Mouse (Mus musculus): ENCODE measurements around the gene Nr4a3. TPM values are rescaled to one million over a fixed set of nuclear protein-coding genes. Genes with fewer than 3 reads are reported as not detected.

Nr4a3 gene
- polyA plus RNA-seq, 1 experiment from 2014 or later = not detected

- peaks cover 12% of the 10 kb centered on the region for H3K27me3 ChIP-seq
- peak overlapping the region; percentile 85; the same call in 1 of the 2 replicates for H3K27ac ChIP-seq
- DNase-seq = no peak
- H3K4me1 ChIP-seq (replicated peaks) = peaks cover 26% of the 10 kb centered on the region
- 0 out of 2 replicates have a peak, but pooled peaks cover 3% of the 10 kb centered on the region for H3K36me3 ChIP-seq
- 1% methylated on average over 9 of the region's 9 CpGs for WGBS (ENCODE audit: insufficient replicate concordance)
- H3K4me3 ChIP-seq (replicated peaks) = peak overlapping the region; percentile 92
- H3K9ac ChIP-seq = peak overlapping the region; percentile 95
- peak; percentile 89 for ATAC-seq (ENCODE audit: low read depth)
- peak overlapping the region; percentile 79 for H3K4me2 ChIP-seq
- no peaks in the 10 kb centered on the region for H3K9me3 ChIP-seq (replicated peaks)
Measured at GRCm38 (mm10) chr4:48124416-48124772, 79.4 kb downstream of the Nr4a3 start.

- Histone ChIP-seq H3K4me1 (replicated peaks) (peaks cover 26% of the 10 kb centered on the region), H3K4me3 (replicated peaks) (peak within 1 kb of the TSS; percentile 92), H3K9me3 (replicated peaks) (no peaks in the 10 kb centered on the region), H3K36me3 (peaks cover 3% of the 10 kb centered on the region; the same call in 1 of the 2 replicates), H3K27me3 (peaks cover 12% of the 10 kb centered on the region), H3K4me2 (peak within 1 kb of the TSS; percentile 79), H3K27ac (peak within 1 kb of the TSS; percentile 85), H3K9ac (peak within 1 kb of the TSS; percentile 95)
- ATAC-seq (ENCODE audit: low read depth) (peak; percentile 99), DNase-seq (peak; percentile 83)
- WGBS (ENCODE audit: insufficient replicate concordance) = under 1% methylated on average over 58 of the region's 58 CpGs
Measured at GRCm38 (mm10) chr4:48124773-48125469, 80.0 kb downstream of the Nr4a3 start, which contains the start of gene Stx17. Stx17 (plus strand) TSS chr4:48124915.

- 68% methylated on average over 6 of the region's 6 CpGs for whole genome bisulfite sequencing (ENCODE audit: insufficient replicate concordance)
- Histone ChIP-seq H3K36me3 (peaks cover 31% of the 10 kb centered on the region), H3K4me3 (replicated peaks) (no peak overlapping the region), H3K9ac (no peak overlapping the region), H3K4me1 (replicated peaks) (peaks cover 19% of the 10 kb centered on the region), H3K9me3 (replicated peaks) (no peaks in the 10 kb centered on the region), H3K27me3 (no peaks in the 10 kb centered on the region), H3K4me2 (no peak overlapping the region), H3K27ac (no peak overlapping the region)
- ATAC-seq (ENCODE audit: low read depth) (no peak), DNase-seq (no peak)
Measured at GRCm38 (mm10) chr4:48130314-48130713, 85.4 kb downstream of the Nr4a3 start.

- H3K4me1 ChIP-seq (replicated peaks) = peaks cover 6% of the 10 kb centered on the region
- 83% methylated on average over 9 of the region's 9 CpGs for whole genome bisulfite sequencing (ENCODE audit: insufficient replicate concordance)
- no peaks in the 10 kb centered on the region for H3K27me3 ChIP-seq
- H3K4me3 ChIP-seq (replicated peaks) = no peak overlapping the region
- no peak for ATAC-seq (ENCODE audit: low read depth)
- DNase-seq = no peak
- no peak overlapping the region for H3K4me2 ChIP-seq
- H3K9me3 ChIP-seq (replicated peaks) = no peaks in the 10 kb centered on the region
- no peak overlapping the region for H3K27ac ChIP-seq
- H3K36me3 ChIP-seq = peaks cover 34% of the 10 kb centered on the region
- H3K9ac ChIP-seq = no peak overlapping the region
Measured at GRCm38 (mm10) chr4:48131606-48132005, 86.7 kb downstream of the Nr4a3 start.

GRCm38 (mm10) chr4:48132721-48133120 is 87.8 kb downstream of the Nr4a3 start:
- WGBS (ENCODE audit: insufficient replicate concordance) = 80% methylated on average over 3 of the region's 3 CpGs
- no peaks in the 10 kb centered on the region for H3K27me3 ChIP-seq
- DNase-seq = no peak
- peaks cover 34% of the 10 kb centered on the region for H3K36me3 ChIP-seq
- H3K9ac ChIP-seq = no peak overlapping the region
- no peak overlapping the region for H3K27ac ChIP-seq
- no peak overlapping the region for H3K4me3 ChIP-seq (replicated peaks)
- ATAC-seq (ENCODE audit: low read depth) = no peak
- no peak overlapping the region for H3K4me2 ChIP-seq
- no peaks in the 10 kb centered on the region for H3K4me1 ChIP-seq (replicated peaks)
- no peaks in the 10 kb centered on the region for H3K9me3 ChIP-seq (replicated peaks)

Other genes starting within 250 kb of the Nr4a3 start
- 22.3 and 23.6 TPM in 2 replicates for gene Stx17, start 79.8 kb downstream of the Nr4a3 start, polyA plus RNA-seq (2015; fragmentation: Nextera tagmentation; extraction: Ambion mirVana)
- gene Erp44, start 234.4 kb downstream of the Nr4a3 start, polyA plus RNA-seq (2015; fragmentation: Nextera tagmentation; extraction: Ambion mirVana) = 47.2 and 61.6 TPM in 2 replicates
- gene Invs, start 234.6 kb downstream of the Nr4a3 start, polyA plus RNA-seq (2015; fragmentation: Nextera tagmentation; extraction: Ambion mirVana) = 2.0 and 2.2 TPM in 2 replicates